Mouse (Mus musculus) thymus, postnatal 36 days (tissue): Measurements from ENCODE around the gene Kcnh2.
A peak's percentile ranks its signal among the peaks of the same experiment; 100 is the strongest.

ENCODE experiments used
- DNase-seq, 2 experiments: peaks; one replicate each; pipeline ENCODE4 v3.0.0; 2022; ENCODE audit warnings: mixed read lengths in 2 of 2

Gene Kcnh2

DNA sequence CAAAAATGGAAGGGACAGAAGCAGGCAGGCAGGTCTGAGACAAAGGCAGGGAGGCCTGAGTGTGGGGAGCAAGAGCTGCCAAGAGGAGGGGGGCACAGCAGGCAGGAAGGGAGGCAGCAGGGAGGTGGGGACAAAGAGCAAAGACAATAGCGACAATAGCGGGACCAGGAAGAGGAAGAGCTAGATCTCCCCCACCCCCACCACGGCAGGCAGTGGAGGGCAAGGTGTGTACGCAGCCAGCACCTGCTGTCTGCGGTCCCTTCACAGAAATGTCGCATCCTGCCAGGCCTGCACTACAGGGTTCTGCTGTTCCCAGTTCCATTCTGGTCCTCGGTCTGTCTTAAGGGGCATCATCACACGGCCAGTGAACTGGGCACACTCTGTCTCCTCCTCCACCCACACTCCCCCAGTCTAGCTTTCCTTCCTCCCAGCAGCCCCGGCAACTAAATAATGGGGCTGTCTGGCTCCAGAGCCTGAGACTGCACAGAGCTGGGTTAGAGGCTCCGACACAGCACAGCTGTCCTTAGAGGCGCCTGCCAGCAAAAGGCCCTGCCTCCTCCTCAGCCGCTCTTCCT, 6.8 kb downstream of the Kcnh2 start:
- peak; percentile 90 to 95 for DNase-seq

GRCm38 (mm10) chr5:24343977-24344436, 7.4 kb downstream of the Kcnh2 start:
- DNase-seq = peak; percentile 55 to 73

GRCm38 (mm10) chr5:24343379-24343778, 8.0 kb downstream of the Kcnh2 start:
- DNase-seq = no peak

DNA sequence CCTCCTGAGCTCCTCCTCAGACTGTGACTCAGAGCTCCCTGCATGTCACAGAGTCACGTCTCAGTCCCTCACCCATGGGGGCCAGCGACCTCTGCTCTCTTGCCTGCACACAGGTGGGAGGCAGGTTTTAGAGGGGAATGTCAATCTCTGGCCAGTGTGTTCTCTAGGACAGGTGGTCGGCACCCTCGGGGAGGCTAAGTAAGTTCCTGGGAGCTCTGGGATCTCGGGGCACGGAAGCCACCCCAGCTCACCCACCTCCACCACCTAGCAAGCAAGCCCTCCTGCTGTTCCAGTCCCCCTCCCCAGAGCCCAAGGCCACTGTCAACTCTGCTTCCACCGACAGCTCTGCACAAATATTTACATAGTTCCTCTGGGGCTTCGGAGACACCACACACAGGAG, 8.4 kb downstream of the Kcnh2 start:
- no peak for DNase-seq

DNA sequence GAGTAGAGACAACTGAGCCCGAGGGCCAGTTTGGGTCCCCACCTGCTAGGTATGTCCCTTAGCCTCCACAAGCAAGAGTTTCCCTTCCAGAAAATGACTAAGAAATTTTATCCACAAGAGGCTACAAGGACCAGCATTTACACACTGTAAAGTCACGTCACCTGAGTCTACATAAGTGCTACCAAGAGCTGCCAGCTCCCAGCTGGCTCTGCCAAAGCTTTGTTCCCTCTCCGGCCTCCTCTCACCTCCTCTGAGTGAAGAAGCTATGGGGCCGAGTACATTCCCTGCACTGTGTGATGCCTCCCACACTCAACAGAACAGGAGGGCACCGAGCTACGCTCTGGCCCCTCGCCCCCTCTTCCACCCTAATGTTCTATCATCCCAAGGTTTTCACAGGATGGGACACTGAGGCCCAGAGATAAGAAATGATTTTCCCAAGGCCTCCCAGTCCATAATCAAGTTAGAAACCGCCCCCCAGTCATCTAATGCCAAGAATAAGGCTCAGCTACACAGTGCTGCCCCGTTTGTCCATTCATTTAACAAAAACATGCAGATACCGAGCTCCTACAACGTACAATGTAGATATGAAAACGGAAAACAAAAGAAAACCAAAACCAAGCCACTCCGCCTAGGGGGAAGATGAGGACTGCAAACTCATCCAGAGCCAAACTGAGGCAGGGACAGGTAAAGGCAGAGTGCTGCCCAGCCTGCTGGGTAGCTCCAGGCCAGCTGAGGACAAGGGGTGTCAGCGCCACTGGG, 9.0 kb downstream of the Kcnh2 start:
- DNase-seq = no peak

GRCm38 (mm10) chr5:24337821-24338220, 13.6 kb downstream of the Kcnh2 start:
- no peak for DNase-seq

GRCm38 (mm10) chr5:24337366-24337765, 14.0 kb downstream of the Kcnh2 start:
- no peak for DNase-seq

GRCm38 (mm10) chr5:24335888-24336511, 15.4 kb downstream of the Kcnh2 start:
- DNase-seq = peak; percentile 58 to 64

DNA sequence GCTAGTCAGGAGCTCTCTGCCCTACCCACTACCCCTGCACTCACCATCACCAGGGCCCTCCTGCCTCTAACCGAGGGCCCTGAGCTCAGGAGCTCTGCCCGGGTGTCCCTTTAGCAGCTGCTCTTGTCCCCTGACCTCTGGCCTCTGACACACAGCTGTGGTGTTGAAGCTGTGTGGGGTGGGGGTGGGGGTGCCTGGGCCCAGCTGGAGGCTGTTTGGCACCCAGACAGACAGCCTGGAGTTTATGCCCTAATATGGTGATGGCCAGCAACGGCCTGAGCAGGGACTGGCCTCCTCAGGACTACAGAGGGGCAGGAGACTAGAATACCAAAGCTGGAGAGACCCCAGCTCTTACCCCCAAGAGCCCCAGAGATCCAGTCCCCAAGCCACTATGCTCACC, 16.7 kb downstream of the Kcnh2 start:
- DNase-seq = no peak

- DNase-seq = no peak
These were observed 19.0 kb downstream of the Kcnh2 start for GRCm38 (mm10) chr5:24332401-24332800.

DNA sequence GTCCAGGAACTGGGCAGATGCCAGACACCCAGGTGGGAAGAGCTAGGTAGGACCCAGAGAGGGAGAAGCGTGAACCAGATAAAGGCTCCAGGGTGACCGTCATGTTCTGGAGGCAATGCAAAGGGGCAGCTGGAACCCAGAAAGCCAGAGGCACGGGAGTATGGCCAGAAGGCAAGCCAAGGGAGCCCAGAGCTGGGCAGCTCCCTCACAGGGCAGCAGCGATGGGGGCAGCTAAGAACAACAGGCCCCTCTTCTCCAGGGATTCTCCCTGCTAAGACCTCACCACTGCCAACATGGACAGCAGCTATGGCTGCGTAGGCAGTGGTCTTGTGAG, 21.5 kb downstream of the Kcnh2 start:
- no peak for DNase-seq

GRCm38 (mm10) chr5:24329212-24329964, 22.0 kb downstream of the Kcnh2 start:
- no peak for DNase-seq

DNA sequence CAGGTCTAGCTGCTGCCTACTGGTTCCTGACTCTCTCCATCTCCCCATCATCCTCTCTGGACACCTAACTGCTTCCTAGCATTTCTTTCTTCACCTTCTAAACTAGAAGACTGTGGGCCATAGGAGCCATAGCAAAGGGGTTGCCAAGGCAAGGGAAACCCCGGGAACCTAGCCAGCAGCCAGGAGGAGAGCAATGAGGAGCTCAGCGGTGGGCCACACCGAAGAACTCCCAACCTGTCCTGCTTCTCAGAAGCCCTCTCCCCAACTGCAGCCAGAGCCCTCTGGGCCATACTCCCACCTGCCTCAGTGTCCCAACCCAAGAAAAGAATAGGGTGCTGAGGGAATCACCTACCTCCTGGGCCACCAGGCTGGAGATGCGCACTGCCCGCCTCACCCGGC, 22.6 kb downstream of the Kcnh2 start:
- no peak for DNase-seq

DNA sequence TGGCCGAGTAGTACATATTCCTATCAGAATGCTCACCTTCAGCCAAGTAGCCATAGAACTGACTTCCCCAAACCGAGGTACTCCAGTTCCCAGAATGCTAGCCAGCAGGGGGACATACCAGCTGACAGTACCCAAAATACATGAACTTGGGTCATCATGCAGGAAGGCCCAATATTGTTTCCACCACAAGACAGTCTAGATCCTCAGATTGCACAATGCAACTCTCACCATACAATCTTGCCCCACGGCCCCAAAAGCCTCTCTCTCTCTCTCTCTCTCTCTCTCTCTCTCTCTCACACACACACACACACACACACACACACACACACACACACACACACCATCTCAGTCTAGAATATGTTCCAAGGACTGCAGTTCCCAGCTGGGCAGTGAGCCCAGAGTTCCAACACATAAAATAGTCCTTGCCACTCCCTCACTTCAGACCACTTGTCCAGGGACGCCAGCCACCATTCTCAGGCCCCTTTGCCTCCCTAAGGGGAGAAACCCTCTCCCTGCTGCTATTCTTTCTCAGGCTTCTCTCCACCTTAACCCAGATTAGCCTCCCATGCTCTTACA, 24.5 kb downstream of the Kcnh2 start:
- DNase-seq = no peak

DNA sequence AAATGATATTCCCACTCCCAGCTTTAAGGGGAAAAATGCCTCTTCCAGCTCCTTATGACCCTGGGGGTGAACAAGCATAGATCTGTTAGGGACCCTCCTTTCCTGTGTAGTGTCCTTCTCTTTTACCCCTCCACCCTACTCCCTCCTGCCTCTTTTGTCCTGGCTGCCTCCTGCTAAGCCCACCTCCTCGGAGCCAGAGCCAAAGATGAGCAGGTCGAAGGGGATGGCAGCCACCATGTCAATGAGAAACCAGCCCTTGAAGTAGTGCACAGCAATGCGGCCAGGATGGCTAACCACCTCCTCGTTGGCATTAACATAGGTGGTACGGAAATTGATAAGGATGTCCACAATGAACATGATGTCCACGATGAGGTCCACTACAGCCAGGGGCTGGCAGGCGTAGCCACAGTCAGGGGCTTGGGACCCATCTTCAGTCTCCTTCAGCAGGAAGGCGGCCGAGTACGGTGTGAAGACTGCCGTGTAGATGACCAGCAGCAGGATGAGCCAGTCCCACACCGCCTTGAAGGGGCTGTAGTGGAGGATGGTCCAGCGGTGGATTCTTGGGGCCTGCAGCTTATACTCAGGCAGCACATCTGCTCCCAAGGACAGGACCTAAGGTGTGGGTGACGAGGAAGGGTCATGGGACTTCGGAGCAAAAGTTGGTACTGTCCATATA, 25.1 kb downstream of the Kcnh2 start:
- no peak for DNase-seq

DNA sequence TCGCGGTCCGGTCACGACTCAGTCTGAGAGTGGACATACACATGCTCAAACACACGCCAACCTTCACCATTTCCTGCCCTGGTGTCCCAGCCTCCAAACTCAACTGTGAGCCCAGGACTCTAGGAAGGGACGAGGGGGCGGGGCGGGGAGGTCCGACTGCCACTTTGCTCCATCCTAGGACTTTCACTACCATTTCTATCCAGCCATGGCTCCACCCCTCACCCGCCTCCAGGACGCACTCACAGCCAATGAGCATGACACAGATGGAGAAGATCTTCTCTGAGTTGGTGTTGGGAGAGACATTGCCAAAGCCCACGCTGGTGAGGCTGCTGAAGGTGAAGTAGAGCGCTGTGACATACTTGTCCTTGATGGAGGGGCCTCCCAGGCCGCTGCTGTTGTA, 26.2 kb downstream of the Kcnh2 start:
- no peak for DNase-seq

DNA sequence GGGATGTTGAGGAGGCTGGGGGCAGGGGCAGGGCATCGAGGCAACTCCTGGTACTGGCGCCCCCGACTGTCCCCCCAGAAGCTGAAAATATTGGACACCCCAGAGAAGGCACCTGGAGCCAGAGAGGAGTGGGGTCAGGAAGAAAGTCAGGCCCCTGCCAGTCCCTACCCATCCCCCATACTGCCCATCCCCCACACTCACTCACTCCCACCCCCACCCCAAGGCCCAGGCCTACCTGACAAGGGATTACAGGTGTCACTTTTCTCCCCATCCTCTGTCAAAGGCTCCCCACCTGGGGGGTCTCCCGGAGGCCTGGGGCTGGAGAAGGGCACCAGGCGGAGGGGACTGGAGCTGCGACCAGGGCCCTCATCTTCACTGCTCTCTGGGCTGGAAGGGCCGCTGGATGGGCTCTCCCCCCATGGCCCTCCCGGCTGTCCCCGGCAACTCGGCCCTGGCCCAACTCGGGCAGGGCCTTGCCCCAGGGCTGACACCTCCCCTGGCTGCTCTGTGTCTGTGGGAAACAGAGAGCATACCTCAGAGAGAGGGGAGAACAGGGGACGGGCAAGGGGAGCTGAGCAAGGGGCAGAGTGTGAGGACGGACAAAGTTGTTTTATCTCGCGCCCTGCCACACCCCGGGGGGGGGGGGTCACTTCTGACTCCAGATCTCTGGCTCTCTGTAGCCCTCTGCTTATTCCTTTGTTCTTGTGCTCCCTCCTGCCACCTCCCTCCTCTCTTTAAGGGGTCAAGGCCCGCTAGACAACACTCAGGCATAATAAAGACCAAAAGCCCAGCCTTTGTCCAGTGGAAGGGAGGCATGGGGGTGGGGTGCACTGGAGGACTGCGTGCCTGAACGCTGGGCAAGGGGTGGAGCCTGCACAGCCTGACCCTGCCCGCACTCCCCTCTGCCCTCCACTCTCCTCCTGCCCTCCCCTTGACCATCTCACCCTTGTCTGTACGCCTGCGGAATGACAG, 29.4 kb downstream of the Kcnh2 start:
- DNase-seq = no peak

DNA sequence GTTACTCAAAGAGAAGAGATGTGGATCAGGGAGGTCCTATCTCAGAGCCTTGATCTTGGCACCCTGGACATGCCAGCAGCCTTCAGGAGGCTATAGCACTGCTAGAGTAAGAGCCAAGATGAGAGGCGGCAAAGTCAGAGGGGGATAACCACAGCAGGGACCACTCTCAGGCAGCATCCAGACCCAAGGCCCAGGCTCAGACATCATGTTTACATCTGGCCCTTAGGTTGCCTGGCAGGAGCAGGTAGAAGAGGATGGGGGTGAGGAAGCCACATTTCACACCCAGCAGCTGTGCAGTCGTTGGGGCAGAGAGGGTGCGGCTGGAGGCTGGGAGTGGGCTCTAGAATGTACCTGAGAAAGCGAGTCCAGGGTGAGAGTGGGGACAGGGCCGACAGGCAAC, 30.5 kb downstream of the Kcnh2 start:
- no peak for DNase-seq

GRCm38 (mm10) chr5:24320467-24320813, 31.0 kb downstream of the Kcnh2 start:
- no peak for DNase-seq

- DNase-seq = peak; percentile 35 to 50
These were observed 31.5 kb downstream of the Kcnh2 start for GRCm38 (mm10) chr5:24319776-24320466.

GRCm38 (mm10) chr5:24309223-24309622, 42.2 kb downstream of the Kcnh2 start:
- DNase-seq = no peak
